Mouse (Mus musculus) ES-Bruce4 (cell line): Measurements from ENCODE around the gene Ryk. TPM values are rescaled to one million over a fixed set of nuclear protein-coding genes. Genes with fewer than 3 reads are reported as not detected.

Experiments
- H3K27ac ChIP-seq: 2 replicates; pipeline ENCODE4 v1.5.1; 2012; ENCODE audit warnings: low read length, inconsistent platforms; ENCODE audit not compliant: insufficient read depth
- H3K27me3 ChIP-seq: 2 replicates; pipeline ENCODE4 v1.6.1; 2012; ENCODE audit warnings: mild to moderate bottlenecking, low read length, inconsistent platforms; ENCODE audit not compliant: control insufficient read depth, poor library complexity, insufficient read depth, severe bottlenecking
- H3K36me3 ChIP-seq: 2 replicates; pipeline ENCODE4 v1.6.1; 2012; ENCODE audit warnings: inconsistent platforms, mild to moderate bottlenecking, low read length, moderate library complexity; ENCODE audit not compliant: control insufficient read depth, poor library complexity, insufficient read depth, severe bottlenecking
- H3K4me1 ChIP-seq: one replicate; pipeline ENCODE4 v1.8.1; 2011; ENCODE audit warnings: low read length; ENCODE audit not compliant: control insufficient read depth, insufficient read depth
- H3K4me3 ChIP-seq: 2 replicates; pipeline ENCODE4 v1.5.1; 2011; ENCODE audit warnings: low read depth, mild to moderate bottlenecking, low read length
- H3K9ac ChIP-seq: 2 replicates; pipeline ENCODE4 v1.6.1; 2012; ENCODE audit warnings: low read depth, mild to moderate bottlenecking, inconsistent platforms; ENCODE audit not compliant: poor library complexity, severe bottlenecking
- H3K9me3 ChIP-seq: replicated peaks from 2 replicates; pipeline ENCODE4 v1.6.1; 2012; ENCODE audit warnings: mild to moderate bottlenecking, low read length, inconsistent platforms; ENCODE audit not compliant: control insufficient read depth, poor library complexity, insufficient read depth, severe bottlenecking
- CTCF ChIP-seq: IDR thresholded peaks from one replicate; pipeline ENCODE4 v1.8.1; 2011; ENCODE audit warnings: low read depth, low read length
- EP300 ChIP-seq: IDR thresholded peaks from 2 replicates; pipeline ENCODE4 v1.6.1; 2011; ENCODE audit warnings: low read depth, low read length; ENCODE audit not compliant: insufficient read depth
- POLR2A ChIP-seq: IDR thresholded peaks from one replicate; pipeline ENCODE4 v1.8.1; 2011; ENCODE audit warnings: low read length; ENCODE audit not compliant: insufficient read depth
- polyA plus RNA-seq: library from polyadenylated mRNA; stranded (reverse); fragments of >200 nt; gene quantifications from 2 replicates; pipeline ENCODE4 v1.2.4, GENCODE M21; 2011; ENCODE audit warnings: low read depth; ENCODE audit not compliant: missing spikeins, insufficient read depth, insufficient read length

Ryk gene
- polyA plus RNA-seq, 1 experiment: 85.3 TPM

- no peak overlapping the region for H3K4me3 ChIP-seq
- TF ChIP-seq CTCF (no peak), EP300 (no peak), POLR2A (no peak)
These were observed 11.6 kb downstream of the Ryk start for GRCm38 (mm10) chr9:102846348-102846747.

GRCm38 (mm10) chr9:102852076-102853022 is 17.6 kb downstream of the Ryk start:
- Histone ChIP-seq H3K36me3 (no peaks in the 10 kb centered on the region), H3K9ac (no peak overlapping the region), H3K4me1 (no peaks in the 10 kb centered on the region), H3K9me3 (peaks cover 3% of the 10 kb centered on the region; the same call in 1 of the 2 replicates), H3K27ac (no peak overlapping the region), H3K27me3 (no peaks in the 10 kb centered on the region), H3K4me3 (no peak overlapping the region)
- TF ChIP-seq POLR2A: no peak
- TF ChIP-seq CTCF: no peak
- TF ChIP-seq EP300: no peak

More at GRCm38 (mm10) chr9:102846348-102846747, 11.6 kb downstream of the Ryk start:
- no peak overlapping the region for H3K9ac ChIP-seq
- no peak overlapping the region for H3K27ac ChIP-seq
- no peaks in the 10 kb centered on the region for H3K27me3 ChIP-seq
- no peaks in the 10 kb centered on the region for H3K4me1 ChIP-seq
- H3K9me3 ChIP-seq: no peaks in the 10 kb centered on the region
- H3K36me3 ChIP-seq: no peaks in the 10 kb centered on the region

GRCm38 (mm10) chr9:102857856-102858255 is 23.1 kb downstream of the Ryk start:
- Histone ChIP-seq H3K27me3 (no peaks in the 10 kb centered on the region), H3K27ac (no peak overlapping the region), H3K4me3 (no peak overlapping the region), H3K36me3 (no peaks in the 10 kb centered on the region), H3K4me1 (no peaks in the 10 kb centered on the region), H3K9me3 (peaks cover 3% of the 10 kb centered on the region; the same call in 1 of the 2 replicates), H3K9ac (no peak overlapping the region)
- TF ChIP-seq POLR2A: no peak
- TF ChIP-seq CTCF: no peak
- TF ChIP-seq EP300: no peak

- Histone ChIP-seq H3K4me3 (no peak overlapping the region), H3K4me1 (no peaks in the 10 kb centered on the region), H3K9ac (no peak overlapping the region), H3K36me3 (no peaks in the 10 kb centered on the region), H3K27ac (no peak overlapping the region), H3K9me3 (peaks cover 3% of the 10 kb centered on the region; the same call in 1 of the 2 replicates), H3K27me3 (no peaks in the 10 kb centered on the region)
- TF ChIP-seq EP300 (no peak), CTCF (no peak), POLR2A (no peak)
These were observed 23.6 kb downstream of the Ryk start for GRCm38 (mm10) chr9:102858283-102858682.

- Histone ChIP-seq H3K36me3 (0 out of 2 replicates have a peak, but pooled peaks cover 2% of the 10 kb centered on the region), H3K9ac (no peak overlapping the region), H3K4me1 (no peaks in the 10 kb centered on the region), H3K4me3 (no peak overlapping the region), H3K27me3 (no peaks in the 10 kb centered on the region), H3K9me3 (0 out of 2 replicates have a peak, but pooled peaks cover under 1% of the 10 kb centered on the region), H3K27ac (no peak overlapping the region)
- TF ChIP-seq EP300 (no peak), POLR2A (no peak), CTCF (no peak)
These were observed 24.7 kb downstream of the Ryk start for GRCm38 (mm10) chr9:102859399-102859798.

GRCm38 (mm10) chr9:102859963-102860362 is 25.2 kb downstream of the Ryk start:
- Histone ChIP-seq H3K9me3 (no peaks in the 10 kb centered on the region), H3K4me3 (no peak overlapping the region), H3K36me3 (0 out of 2 replicates have a peak, but pooled peaks cover 2% of the 10 kb centered on the region), H3K27ac (no peak overlapping the region), H3K4me1 (no peaks in the 10 kb centered on the region), H3K27me3 (no peaks in the 10 kb centered on the region), H3K9ac (no peak overlapping the region)
- no peak for TF ChIP-seq CTCF
- no peak for TF ChIP-seq POLR2A
- TF ChIP-seq EP300: no peak
